Mouse (Mus musculus) intestine, embryonic 16.5 days (tissue): ENCODE results near the gene Armc10. TPM values are rescaled to one million over a fixed set of nuclear protein-coding genes. Genes with fewer than 3 reads are reported as not detected.
"Not testable (repeated sequence)": the region's sequence is repeated elsewhere in the genome, so short reads cannot be mapped to it uniquely, and the experiment has no call there.

Source experiments
- ATAC-seq: fragments of 200-750 bp; cut with Nextera tagmentation; 2 replicates; pipeline ENCODE4 v1.8.0; 2017; ENCODE audit warnings: moderate TSS enrichment, moderate library complexity
- H3K27ac ChIP-seq: fragments of 300-500 bp; sonication (generic); 2 replicates; pipeline ENCODE4 v1.5.1; 2014; ENCODE audit warnings: mild to moderate bottlenecking, low read length
- H3K27me3 ChIP-seq: fragments of 300-500 bp; sonication (generic); replicated peaks from 2 replicates; pipeline ENCODE4 v1.6.1; 2014; ENCODE audit warnings: low read length, control low read depth, mixed read lengths; ENCODE audit not compliant: control insufficient read depth, insufficient read depth
- H3K36me3 ChIP-seq: fragments of 300-500 bp; sonication (generic); 2 replicates; pipeline ENCODE4 v1.6.1; 2014; ENCODE audit warnings: low read length, control low read depth; ENCODE audit not compliant: control insufficient read depth, insufficient read depth
- H3K4me1 ChIP-seq: fragments of 300-500 bp; sonication (generic); 2 replicates; pipeline ENCODE4 v1.6.1; 2014; ENCODE audit warnings: low read length, control low read depth, mixed read lengths; ENCODE audit not compliant: control insufficient read depth, insufficient read depth
- H3K4me2 ChIP-seq: fragments of 300-500 bp; sonication (generic); 2 replicates; pipeline ENCODE4 v1.6.1; 2014; ENCODE audit warnings: low read depth, low read length, control low read depth
- H3K4me3 ChIP-seq: fragments of 300-500 bp; sonication (generic); 2 replicates; pipeline ENCODE4 v1.5.1; 2014; ENCODE audit warnings: mild to moderate bottlenecking, low read length
- H3K9ac ChIP-seq: fragments of 300-500 bp; sonication (generic); 2 replicates; pipeline ENCODE4 v1.6.1; 2014; ENCODE audit warnings: low read depth, low read length
- H3K9me3 ChIP-seq: fragments of 300-500 bp; sonication (generic); 2 replicates; pipeline ENCODE4 v1.6.1; 2016; ENCODE audit warnings: low read length, control low read depth; ENCODE audit not compliant: control insufficient read depth
- WGBS: fragments of 180-500 bp; shearing (Covaris S2); extraction: QIAGEN DNeasy Blood & Tissue Kit; methylation state at CpG from one replicate; pipeline ENCODE4 v1.1.7; 2014; 5-methylcytosine and 5-hydroxymethylcytosine counted together
- polyA plus RNA-seq: library from polyadenylated mRNA; unstranded; fragments of >200 nt; fragmentation: Nextera tagmentation; extraction: Ambion mirVana; gene quantifications from 2 replicates; pipeline ENCODE4 v1.2.1, GENCODE M21; 2015

Gene Armc10
- 28.9 and 31.2 TPM in 2 replicates for polyA plus RNA-seq

GRCm38 (mm10) chr5:21645439-21646132 lies at the start of gene Armc10, which contains the start of gene Fbxl13:
Gene Armc10 (plus strand): TSS chr5:21645813.
Gene Fbxl13 (minus strand): TSS chr5:21645634.
- ATAC-seq = peak; percentile 99
- Histone ChIP-seq H3K4me2 (peak within 1 kb of the TSS; percentile 80), H3K27ac (peak within 1 kb of the TSS; percentile 83), H3K36me3 (peaks cover 5% of the 10 kb centered on the region; the same call in 1 of the 2 replicates), H3K9me3 (no peaks in the 10 kb centered on the region), H3K27me3 (no peaks in the 10 kb centered on the region), H3K9ac (peak within 1 kb of the TSS; percentile 88), H3K4me3 (peak within 1 kb of the TSS; percentile 82), H3K4me1 (no peaks in the 10 kb centered on the region)
- 1% methylated on average over 37 of the region's 40 CpGs for WGBS

GRCm38 (mm10) chr5:21599536-21599935 lies 46.1 kb upstream of the Armc10 start:
- not testable (repeated sequence) for H3K9me3 ChIP-seq, H3K4me3 ChIP-seq, H3K36me3 ChIP-seq, H3K27ac ChIP-seq, H3K4me2 ChIP-seq, ATAC-seq, H3K9ac ChIP-seq, H3K27me3 ChIP-seq, H3K4me1 ChIP-seq
- 61% methylated on average over 2 of the region's 2 CpGs for WGBS

GRCm38 (mm10) chr5:21599961-21600360 lies 45.7 kb upstream of the Armc10 start:
- H3K27ac ChIP-seq = no peak overlapping the region
- ATAC-seq = no peak
- no peaks in the 10 kb centered on the region for H3K9me3 ChIP-seq
- no peak overlapping the region for H3K4me3 ChIP-seq
- H3K27me3 ChIP-seq = no peaks in the 10 kb centered on the region
- no peak overlapping the region for H3K4me2 ChIP-seq
- H3K36me3 ChIP-seq = no peaks in the 10 kb centered on the region
- WGBS = 90% methylated on average over 4 of the region's 4 CpGs
- no peak overlapping the region for H3K9ac ChIP-seq
- no peaks in the 10 kb centered on the region for H3K4me1 ChIP-seq

GRCm38 (mm10) chr5:21605936-21606335 lies 39.7 kb upstream of the Armc10 start:
- Histone ChIP-seq H3K9ac (no peak overlapping the region), H3K36me3 (no peaks in the 10 kb centered on the region), H3K4me2 (no peak overlapping the region), H3K9me3 (no peaks in the 10 kb centered on the region), H3K4me1 (no peaks in the 10 kb centered on the region), H3K27me3 (no peaks in the 10 kb centered on the region), H3K27ac (no peak overlapping the region), H3K4me3 (no peak overlapping the region)
- no peak for ATAC-seq
- 66% methylated on average over 6 of the region's 6 CpGs for WGBS

GRCm38 (mm10) chr5:21608311-21609304 lies 37.0 kb upstream of the Armc10 start:
- Histone ChIP-seq H3K4me3 (no peak overlapping the region), H3K9me3 (no peaks in the 10 kb centered on the region), H3K4me2 (no peak overlapping the region), H3K9ac (no peak overlapping the region), H3K27ac (no peak overlapping the region), H3K36me3 (no peaks in the 10 kb centered on the region), H3K4me1 (no peaks in the 10 kb centered on the region), H3K27me3 (no peaks in the 10 kb centered on the region)
- WGBS = 70% methylated on average over 12 of the region's 12 CpGs
- no peak for ATAC-seq

GRCm38 (mm10) chr5:21610996-21611395 lies 34.6 kb upstream of the Armc10 start:
- Histone ChIP-seq H3K9me3 (no peaks in the 10 kb centered on the region), H3K9ac (no peak overlapping the region), H3K27me3 (no peaks in the 10 kb centered on the region), H3K4me2 (no peak overlapping the region), H3K4me1 (no peaks in the 10 kb centered on the region), H3K36me3 (no peaks in the 10 kb centered on the region), H3K27ac (no peak overlapping the region), H3K4me3 (no peak overlapping the region)
- 54% methylated on average over 3 of the region's 3 CpGs for WGBS
- ATAC-seq = no peak

- not testable (repeated sequence) for H3K9ac ChIP-seq, H3K27ac ChIP-seq
- 95% methylated on average over 11 of the region's 11 CpGs for WGBS
Measured at GRCm38 (mm10) chr5:21614299-21614698, 31.3 kb upstream of the Armc10 start.

GRCm38 (mm10) chr5:21616450-21617009 lies 29.1 kb upstream of the Armc10 start:
- no peak overlapping the region for H3K9ac ChIP-seq
- H3K4me3 ChIP-seq = no peak overlapping the region
- ATAC-seq = no peak
- no peak overlapping the region for H3K4me2 ChIP-seq
- H3K4me1 ChIP-seq = no peaks in the 10 kb centered on the region
- no peak overlapping the region for H3K27ac ChIP-seq
- 63% methylated on average over 3 of the region's 3 CpGs for WGBS
- no peaks in the 10 kb centered on the region for H3K9me3 ChIP-seq
- no peaks in the 10 kb centered on the region for H3K27me3 ChIP-seq
- no peaks in the 10 kb centered on the region for H3K36me3 ChIP-seq

More at GRCm38 (mm10) chr5:21614299-21614698, 31.3 kb upstream of the Armc10 start:
- not testable (repeated sequence) for H3K27me3 ChIP-seq, H3K9me3 ChIP-seq, H3K36me3 ChIP-seq, ATAC-seq, H3K4me2 ChIP-seq, H3K4me1 ChIP-seq, H3K4me3 ChIP-seq

GRCm38 (mm10) chr5:21625916-21626315 lies 19.7 kb upstream of the Armc10 start:
- Histone ChIP-seq H3K27me3 (no peaks in the 10 kb centered on the region), H3K36me3 (no peaks in the 10 kb centered on the region)
- ATAC-seq = no peak

More at GRCm38 (mm10) chr5:21625916-21626315, 19.7 kb upstream of the Armc10 start:
- Histone ChIP-seq H3K9me3 (no peaks in the 10 kb centered on the region), H3K4me1 (no peaks in the 10 kb centered on the region), H3K9ac (no peak overlapping the region), H3K4me2 (no peak overlapping the region), H3K4me3 (no peak overlapping the region), H3K27ac (no peak overlapping the region)
